Comparison of ENCODE assay signal across 16 mouse cellular contexts in genomic region chr11:120686650-120687272, GRCm38 (mm10). TPM values are rescaled to one million over a fixed set of nuclear protein-coding genes. Genes with fewer than 3 reads are reported as not detected.
A peak's percentile ranks its signal among the peaks of the same experiment; 100 is the strongest.
DNase-seq lines count a peak whose midpoint lies in the region; ATAC-seq and TF ChIP-seq lines count a peak whose summit lies in the region.
"Had no signal": no experiment of that assay in that cellular context is flagged by ENCODE, and none has a peak within 500 bp of the region (broad histone marks: within the 10 kb centered on the region; RNA-seq: fewer than 3 reads in every experiment).

No protein-coding gene starts in this region.

- H3K9ac ChIP-seq in kidney, embryonic 15.5 days, result no peak overlapping the region
- no peak overlapping the region for H3K9ac ChIP-seq in embryonic facial prominence, embryonic 12.5 days
- H3K9ac ChIP-seq in hindbrain, postnatal 0 days (replicated peaks; ENCODE audit: low read length), result no peak overlapping the region
- H3K9ac ChIP-seq: forebrain, postnatal 0 days had no signal

- TF ChIP-seq CTCF in hindbrain, postnatal 0 days (IDR thresholded peaks at IDR 0.05; ENCODE audit: low read depth), result no peak

- H3K36me3 ChIP-seq in kidney, embryonic 15.5 days, result peaks cover 73% of the 10 kb centered on the region
- H3K36me3 ChIP-seq in embryonic facial prominence, embryonic 12.5 days, result peaks cover 62% of the 10 kb centered on the region
- H3K36me3 ChIP-seq in hindbrain, postnatal 0 days (ENCODE audit: insufficient read depth, low read length), result peaks cover 22% of the 10 kb centered on the region

- WGBS in kidney, embryonic 15.5 days, result 76% methylated on average over 20 of the region's 20 CpGs
- WGBS in embryonic facial prominence, embryonic 12.5 days, result 64% methylated on average over 20 of the region's 20 CpGs
- WGBS in hindbrain, postnatal 0 days, result 68% methylated on average over 20 of the region's 20 CpGs

- no peaks in the 10 kb centered on the region for H3K9me3 ChIP-seq in kidney, embryonic 15.5 days (replicated peaks)
- no peaks in the 10 kb centered on the region for H3K9me3 ChIP-seq in embryonic facial prominence, embryonic 12.5 days
- no peaks in the 10 kb centered on the region for H3K9me3 ChIP-seq in hindbrain, postnatal 0 days (ENCODE audit: low read length)

- H3K4me1 ChIP-seq in kidney, embryonic 15.5 days, result no peaks in the 10 kb centered on the region
- H3K4me1 ChIP-seq in embryonic facial prominence, embryonic 12.5 days, result no peaks in the 10 kb centered on the region; the same call in 1 of the 2 replicates
- no peaks in the 10 kb centered on the region for H3K4me1 ChIP-seq in hindbrain, postnatal 0 days (ENCODE audit: insufficient read depth, low read length)

- H3K4me2 ChIP-seq in kidney, embryonic 15.5 days, result no peak overlapping the region
- no peak overlapping the region for H3K4me2 ChIP-seq in embryonic facial prominence, embryonic 12.5 days (replicated peaks)
- H3K4me2 ChIP-seq in hindbrain, postnatal 0 days (ENCODE audit: low read depth, low read length), result no peak overlapping the region

- H3K4me3 ChIP-seq in kidney, embryonic 15.5 days (replicated peaks), result no peak overlapping the region
- no peak overlapping the region for H3K4me3 ChIP-seq in embryonic facial prominence, embryonic 12.5 days
- no peak overlapping the region for H3K4me3 ChIP-seq in hindbrain, postnatal 0 days (ENCODE audit: low read length)
- H3K4me3 ChIP-seq: heart, adult 2 months had no signal

- ATAC-seq in kidney, embryonic 15.5 days (replicated peaks; ENCODE audit: low FRiP score), result no peak
- no peak for ATAC-seq in embryonic facial prominence, embryonic 12.5 days (ENCODE audit: insufficient number of reproducible peaks, insufficient read depth, low FRiP score, low TSS enrichment)
- no peak for ATAC-seq in hindbrain, postnatal 0 days
- ATAC-seq: forebrain, postnatal 0 days had no signal

- no peaks in the 10 kb centered on the region for H3K27me3 ChIP-seq in kidney, embryonic 15.5 days
- H3K27me3 ChIP-seq in embryonic facial prominence, embryonic 12.5 days, result no peaks in the 10 kb centered on the region
- H3K27me3 ChIP-seq in hindbrain, postnatal 0 days (ENCODE audit: insufficient read depth, low read length), result no peaks in the 10 kb centered on the region

- peak overlapping the region; percentile 30; the same call in 1 of the 2 replicates for H3K27ac ChIP-seq in kidney, embryonic 15.5 days
- H3K27ac ChIP-seq in embryonic facial prominence, embryonic 12.5 days, result peak overlapping the region; percentile 59; the same call in 1 of the 2 replicates
- peak overlapping the region; percentile 32; the same call in 1 of the 2 replicates for H3K27ac ChIP-seq in hindbrain, postnatal 0 days
- H3K27ac ChIP-seq: heart, adult 2 months; kidney, postnatal 0 days; macrophage had no signal

- no peak for DNase-seq in kidney, postnatal 4 days
- no peak for DNase-seq in hindbrain, postnatal 0 days (ENCODE audit: low spot score)
- DNase-seq in lung, postnatal 25 days (ENCODE audit: low spot score), result peak; percentile 79
- no peak for DNase-seq in layer of hippocampus, postnatal 36 days
- DNase-seq in cerebellum, adult 9-11 months, result no peak
- no peak for DNase-seq in c-Kit-positive CD71-positive TER-119-positive erythroid progenitor cells, embryonic 14.5 days (ENCODE audit: low spot score)
- DNase-seq: adrenal gland, postnatal 25 days; cerebellum, adult 18-20 months; forebrain, postnatal 0 days; heart, adult 2 months; heart, postnatal 4 days; right cerebral cortex, postnatal 4 days had no signal

RNA-seq across cellular contexts. Expression of gene Aspscr1, which starts 14.0 kb away (rescaled TPM):
- polyA plus RNA-seq in kidney, embryonic 15.5 days (2015; fragmentation: Nextera tagmentation; extraction: Ambion mirVana), result 127 and 144 TPM in 2 replicates
- polyA plus RNA-seq in embryonic facial prominence, embryonic 12.5 days (2016; fragmentation: Nextera tagmentation; extraction: Ambion mirVana), result 131 and 139 TPM in 2 replicates
- 105 and 130 TPM in 2 replicates for total RNA-seq in hindbrain, postnatal 0 days (2014; rRNA removed)
- 143 and 148 TPM in 2 replicates for polyA plus RNA-seq in hindbrain, postnatal 0 days (2015; fragmentation: Nextera tagmentation; extraction: Ambion mirVana)
- total RNA-seq in layer of hippocampus, postnatal 36 days (2021), result 10 to 100 TPM; 45.6 to 47.6 TPM

RNA-seq across cellular contexts. Expression of gene Notum, which starts 25.8 kb away (rescaled TPM):
- polyA plus RNA-seq in kidney, embryonic 15.5 days (2015; fragmentation: Nextera tagmentation; extraction: Ambion mirVana), result 5.2 and 7.7 TPM in 2 replicates
- 5.1 and 6.3 TPM in 2 replicates for polyA plus RNA-seq in embryonic facial prominence, embryonic 12.5 days (2016; fragmentation: Nextera tagmentation; extraction: Ambion mirVana)
- 6.9 and 10.3 TPM in 2 replicates for total RNA-seq in hindbrain, postnatal 0 days (2014; rRNA removed)
- polyA plus RNA-seq in hindbrain, postnatal 0 days (2015; fragmentation: Nextera tagmentation; extraction: Ambion mirVana), result 3.0 and 4.1 TPM in 2 replicates
- total RNA-seq in layer of hippocampus, postnatal 36 days (2021), result 1 to 10 TPM; 3.6 to 3.7 TPM
- polyA plus RNA-seq: macrophage had no signal

RNA-seq across cellular contexts. Expression of gene Cenpx, which starts 26.8 kb away (rescaled TPM):
- 164 and 176 TPM in 2 replicates for polyA plus RNA-seq in kidney, embryonic 15.5 days (2015; fragmentation: Nextera tagmentation; extraction: Ambion mirVana)
- polyA plus RNA-seq in embryonic facial prominence, embryonic 12.5 days (2016; fragmentation: Nextera tagmentation; extraction: Ambion mirVana), result 131 TPM in 2 replicates
- total RNA-seq in hindbrain, postnatal 0 days (2014; rRNA removed), result 57.6 and 78.6 TPM in 2 replicates
- polyA plus RNA-seq in hindbrain, postnatal 0 days (2015; fragmentation: Nextera tagmentation; extraction: Ambion mirVana), result 99.7 and 100 TPM in 2 replicates
- total RNA-seq in layer of hippocampus, postnatal 36 days (2021), result 10 to 100 TPM; 15.5 to 15.7 TPM

RNA-seq across cellular contexts. Expression of gene Lrrc45, which starts 27.0 kb away (rescaled TPM):
- 52.9 and 66.0 TPM in 2 replicates for polyA plus RNA-seq in kidney, embryonic 15.5 days (2015; fragmentation: Nextera tagmentation; extraction: Ambion mirVana)
- 77.5 and 83.7 TPM in 2 replicates for polyA plus RNA-seq in embryonic facial prominence, embryonic 12.5 days (2016; fragmentation: Nextera tagmentation; extraction: Ambion mirVana)
- 35.4 and 49.1 TPM in 2 replicates for total RNA-seq in hindbrain, postnatal 0 days (2014; rRNA removed)
- 41.7 and 44.3 TPM in 2 replicates for polyA plus RNA-seq in hindbrain, postnatal 0 days (2015; fragmentation: Nextera tagmentation; extraction: Ambion mirVana)
- total RNA-seq in layer of hippocampus, postnatal 36 days (2021), result 10 to 100 TPM; 56.6 to 69.3 TPM

RNA-seq across cellular contexts. Expression of gene Rac3, which starts 34.5 kb away (rescaled TPM):
- polyA plus RNA-seq in kidney, embryonic 15.5 days (2015; fragmentation: Nextera tagmentation; extraction: Ambion mirVana), result 27.6 and 31.0 TPM in 2 replicates
- polyA plus RNA-seq in embryonic facial prominence, embryonic 12.5 days (2016; fragmentation: Nextera tagmentation; extraction: Ambion mirVana), result 59.7 and 62.8 TPM in 2 replicates
- total RNA-seq in hindbrain, postnatal 0 days (2014; rRNA removed), result 669 and 698 TPM in 2 replicates
- 593 and 639 TPM in 2 replicates for polyA plus RNA-seq in hindbrain, postnatal 0 days (2015; fragmentation: Nextera tagmentation; extraction: Ambion mirVana)
- total RNA-seq in layer of hippocampus, postnatal 36 days (2021), result 10 to 100 TPM; 36.5 to 41.0 TPM
